Mouse (Mus musculus) MN1 (cell line): Measurements from ENCODE around the gene Gys2.
"Not testable (repeated sequence)": the region's sequence is repeated elsewhere in the genome, so short reads cannot be mapped to it uniquely, and the experiment has no call there.

Experiments used
- DNase-seq: peaks from one replicate; pipeline ENCODE4 v3.0.0-alpha.2; 2016; ENCODE audit warnings: low spot score

The Gys2 gene

DNA sequence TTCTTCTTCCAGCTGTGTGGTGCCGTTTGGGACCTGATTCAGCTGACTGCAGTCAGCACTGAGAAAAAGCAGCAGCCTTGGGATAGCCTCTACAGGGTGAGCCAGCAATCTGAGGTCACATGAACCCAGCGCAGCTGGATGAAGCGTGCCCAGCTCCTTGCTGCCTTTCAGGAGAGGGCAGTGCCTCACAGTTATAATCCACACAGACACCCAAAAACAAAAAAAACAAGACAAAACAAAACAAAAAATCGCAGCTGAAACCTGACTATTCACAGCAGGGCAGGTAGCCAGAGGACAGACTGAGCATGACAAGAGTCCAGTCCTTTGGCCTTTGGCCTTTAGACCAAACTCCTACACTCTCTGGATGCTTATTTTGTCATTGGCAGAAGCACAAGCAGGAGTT lies at the start of gene Gys2:
TSS of gene Gys2 (minus strand) at position 309 of the 403 bp plus-strand sequence.
- no peak for DNase-seq

DNA sequence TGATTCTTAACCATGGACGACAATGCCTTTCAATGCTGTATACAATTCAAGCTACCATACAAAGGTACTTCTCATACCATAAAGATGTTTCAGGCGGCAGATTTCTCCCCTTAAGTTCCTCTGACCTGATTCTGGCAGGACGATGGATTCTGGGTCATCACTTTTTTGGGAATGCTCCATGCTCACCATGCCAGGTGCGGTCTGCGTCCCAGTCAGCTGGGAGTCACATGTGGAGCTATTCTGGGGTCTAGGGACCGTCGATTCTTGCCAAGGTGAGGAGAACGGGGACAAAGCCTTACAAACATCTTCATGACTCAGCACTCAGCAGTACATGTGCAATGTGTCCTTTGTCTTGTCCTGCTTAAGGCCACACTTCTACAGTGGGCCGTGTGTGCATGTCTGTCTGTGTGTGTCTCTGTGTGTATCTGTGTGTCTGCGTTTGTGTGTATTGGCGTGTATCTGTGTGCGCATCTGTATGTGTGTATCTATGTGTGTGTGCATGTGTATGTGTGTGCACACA lies 48.7 kb upstream of the Gys2 start:
- no peak for DNase-seq

DNA sequence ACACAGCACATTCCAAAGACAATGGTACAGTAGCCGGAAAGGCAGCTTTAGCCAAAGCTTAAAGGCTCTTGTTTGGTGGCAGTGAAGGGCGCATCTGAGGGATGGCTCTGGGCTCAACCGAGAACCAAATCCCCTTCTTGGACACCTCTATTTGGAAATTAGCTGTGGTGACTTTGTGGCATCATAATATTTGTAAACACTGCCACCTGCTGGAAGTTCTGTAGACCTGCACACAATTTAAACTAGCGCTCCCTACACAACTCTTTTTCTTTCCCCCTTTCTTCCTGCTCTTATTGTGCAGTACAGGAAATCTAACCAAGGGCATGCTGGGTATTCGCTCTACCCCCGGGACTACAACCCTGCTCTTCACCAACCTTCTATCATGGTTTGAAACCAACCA lies 46.2 kb upstream of the Gys2 start:
- DNase-seq = peak; percentile 59

DNA sequence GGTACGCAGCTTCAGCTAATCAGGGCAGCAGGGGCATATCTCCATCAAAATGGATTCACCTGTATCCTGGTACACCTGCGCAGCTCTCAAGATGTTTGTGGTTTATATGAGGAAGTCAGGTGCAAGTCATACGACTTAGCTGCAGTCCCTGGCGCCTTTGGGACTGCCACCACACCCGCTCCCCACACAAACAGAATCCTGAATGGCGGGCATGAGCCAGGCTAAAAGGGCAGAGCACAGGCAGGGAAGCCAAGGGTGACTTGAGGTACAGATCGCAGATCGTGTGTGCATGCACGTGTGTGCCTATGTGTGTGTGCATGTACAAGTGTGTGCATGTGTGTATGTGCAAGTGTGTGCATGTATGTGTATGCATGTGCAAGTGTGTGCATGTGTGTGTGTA lies 42.5 kb upstream of the Gys2 start:
- DNase-seq = not testable (repeated sequence)

DNA sequence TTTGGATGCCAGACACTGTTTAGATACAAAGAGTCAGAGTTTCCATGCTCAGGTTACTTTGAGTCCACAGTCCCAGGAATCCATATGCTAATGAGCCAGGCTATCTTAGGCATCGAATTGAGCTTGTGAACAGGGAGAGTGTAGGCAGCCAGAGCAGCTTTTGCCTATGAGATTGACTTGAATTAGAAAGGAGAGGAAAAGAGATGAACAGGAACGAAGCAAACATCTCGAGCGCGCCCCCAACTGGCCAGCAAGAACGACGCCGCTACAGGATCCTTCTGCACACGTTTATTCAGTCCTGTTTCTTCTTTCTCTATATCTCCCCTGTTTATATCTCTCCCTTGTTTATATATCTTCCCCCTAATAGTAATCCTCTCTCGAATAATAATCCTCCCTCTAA lies 42.0 kb upstream of the Gys2 start:
- DNase-seq = no peak

DNA sequence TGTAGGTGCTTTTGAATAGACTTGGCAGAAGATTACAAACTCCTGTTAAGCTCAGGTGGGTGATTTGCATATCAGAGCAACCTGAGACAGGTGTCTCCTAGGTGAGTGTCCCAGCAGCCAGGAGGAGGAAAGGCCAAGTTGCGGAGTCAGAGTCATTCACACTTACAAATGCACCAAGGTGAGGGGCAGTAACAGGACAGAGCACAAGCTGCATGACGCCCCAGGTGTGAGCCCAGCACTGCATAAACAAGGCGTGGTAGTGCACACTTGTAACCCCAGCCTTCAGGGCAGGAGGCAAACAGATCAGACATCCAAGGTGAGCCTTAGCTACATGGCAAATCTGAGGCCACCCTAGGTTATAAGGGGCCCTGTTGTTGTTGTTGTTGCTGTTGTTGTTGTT lies 40.0 kb upstream of the Gys2 start:
- DNase-seq = no peak

DNA sequence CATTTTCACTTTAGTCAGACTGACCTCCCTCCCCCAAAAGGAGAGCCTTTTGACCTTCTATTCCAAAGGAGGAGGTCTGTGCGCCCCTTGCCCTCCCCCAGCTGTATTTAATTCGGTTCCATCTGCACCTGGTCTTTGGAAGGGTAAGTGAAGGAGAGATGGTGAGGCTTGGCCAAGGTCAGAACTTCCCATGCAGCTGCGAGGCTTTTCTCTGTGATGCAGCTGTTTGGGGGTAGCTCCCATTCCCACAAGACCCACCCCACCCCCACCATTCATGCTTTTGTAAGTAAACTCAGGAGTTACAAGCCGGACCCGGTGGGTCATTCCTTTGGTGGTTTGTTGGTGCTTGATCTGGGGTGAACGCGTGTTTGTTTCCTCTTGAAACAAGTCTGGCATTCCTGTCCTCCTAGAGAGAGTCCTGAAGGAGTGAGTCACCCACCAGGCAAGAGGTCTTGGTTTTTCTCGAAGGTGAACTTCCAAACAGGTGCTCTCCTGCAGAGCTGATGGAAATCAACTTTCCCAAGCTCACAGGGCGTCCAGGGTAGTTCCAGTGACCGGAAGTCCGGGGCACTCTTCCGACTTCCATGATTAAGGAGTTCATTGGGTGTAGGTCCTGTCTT lies 38.7 kb upstream of the Gys2 start:
- no peak for DNase-seq

DNA sequence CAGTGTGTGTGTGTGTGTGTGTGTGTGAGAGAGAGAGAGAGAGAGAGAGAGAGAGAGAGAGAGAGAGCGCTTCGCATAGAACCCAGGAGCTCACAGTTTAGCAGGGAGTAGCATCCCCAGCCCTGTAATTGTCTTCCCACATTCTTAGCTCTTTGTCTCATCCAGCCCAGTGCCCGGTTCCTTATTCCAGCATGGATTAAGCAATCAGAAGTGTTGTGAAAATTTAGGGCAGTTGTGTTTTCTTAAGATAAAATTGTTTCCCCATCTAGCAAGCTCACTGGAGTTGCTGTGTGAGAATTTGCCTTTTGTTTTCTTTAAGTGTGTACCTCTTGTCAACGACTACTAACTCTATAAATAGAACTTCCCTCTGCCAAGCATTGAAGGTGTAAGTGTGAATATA lies 35.8 kb upstream of the Gys2 start:
- no peak for DNase-seq

DNA sequence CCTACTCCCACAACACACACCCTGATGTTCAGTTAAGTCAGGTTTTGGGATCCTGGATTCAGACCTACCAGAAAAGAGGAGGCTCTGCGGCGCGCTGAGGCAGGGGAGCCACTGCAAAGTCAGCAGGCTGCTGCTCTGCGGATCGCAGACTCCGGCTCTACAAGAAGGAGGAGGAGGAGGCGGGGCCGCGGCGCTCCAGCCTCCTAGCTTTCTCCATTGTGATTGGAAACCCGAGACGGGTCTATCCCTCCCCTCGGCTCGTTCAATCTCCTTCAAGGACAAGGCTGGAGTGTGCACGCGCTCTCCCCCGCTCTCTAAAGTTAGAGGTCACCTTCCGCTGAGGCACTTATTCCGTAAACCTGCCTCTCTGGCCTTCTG lies 34.9 kb upstream of the Gys2 start, which contains the start of gene Ldhb:
TSS of gene Ldhb (minus strand) at position 173 of the 378 bp plus-strand sequence.
- DNase-seq = peak; percentile 54

DNA sequence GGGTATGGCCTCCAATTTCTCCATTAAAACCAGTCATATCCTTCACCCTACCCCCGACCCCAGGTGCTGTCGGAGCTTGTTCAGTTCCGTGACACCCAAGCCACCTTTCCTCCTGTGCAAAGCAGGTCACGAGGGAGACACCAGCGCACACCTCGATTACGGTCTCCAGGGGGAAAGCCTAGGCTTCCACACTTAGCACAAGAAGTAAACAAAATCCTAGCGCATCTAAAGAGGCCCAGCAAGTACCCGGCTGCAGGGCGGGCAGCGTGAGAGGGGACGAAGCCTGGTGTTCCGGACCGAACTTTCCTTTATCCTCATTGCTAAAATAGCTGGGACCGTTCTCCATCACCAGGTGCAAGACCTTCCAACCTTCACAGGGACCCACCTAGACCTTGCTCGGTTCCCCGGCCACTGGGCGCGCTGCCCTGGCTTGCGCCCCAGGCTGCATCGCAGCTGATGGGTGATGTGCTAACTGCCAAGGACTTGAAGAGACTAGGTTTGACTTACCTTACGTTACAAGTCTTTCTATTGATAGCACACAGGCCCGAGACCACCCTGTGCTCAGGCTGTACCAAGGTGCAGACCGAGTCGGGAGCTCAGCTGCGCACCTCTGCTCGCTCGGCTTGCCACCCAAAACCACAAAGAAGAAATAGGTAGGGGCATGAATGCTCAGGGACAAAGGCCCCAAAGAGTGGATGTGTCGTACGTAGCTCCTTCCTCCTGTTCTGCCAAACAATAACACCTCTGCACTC lies 34.3 kb upstream of the Gys2 start:
- no peak for DNase-seq

DNA sequence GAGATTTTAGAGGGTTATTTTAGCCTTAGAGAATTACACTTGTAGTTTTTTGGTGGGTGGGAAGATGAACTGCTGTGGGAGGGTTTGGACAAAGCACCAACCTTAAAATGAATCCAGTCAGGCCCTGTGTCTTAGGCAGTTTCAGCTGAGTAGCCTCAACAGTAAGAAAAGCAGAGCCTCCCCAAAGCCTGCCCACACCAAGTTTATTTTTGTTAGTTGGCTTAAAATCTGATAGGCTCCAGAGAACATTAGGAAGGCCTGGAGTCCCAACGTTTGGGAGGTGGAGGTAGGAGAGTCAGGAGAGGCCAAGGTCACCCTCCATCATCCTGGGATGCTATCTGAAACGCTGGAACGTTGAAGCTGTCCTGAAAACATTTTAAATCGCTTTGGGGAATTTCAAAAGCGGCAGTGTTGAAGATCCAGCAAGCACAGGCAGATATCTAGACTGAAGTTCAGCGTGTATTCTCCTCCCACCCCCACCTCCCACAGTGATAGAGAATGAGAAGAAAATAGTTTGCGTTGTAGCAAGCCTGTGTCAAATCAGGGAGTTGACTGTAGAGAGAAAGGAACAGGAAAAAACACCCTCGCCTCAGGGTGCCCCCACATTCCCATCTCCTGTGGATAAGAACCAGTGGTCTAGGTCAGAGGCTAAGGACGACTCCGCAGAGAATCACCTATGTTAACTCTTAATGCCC lies 33.6 kb upstream of the Gys2 start:
- no peak for DNase-seq

DNA sequence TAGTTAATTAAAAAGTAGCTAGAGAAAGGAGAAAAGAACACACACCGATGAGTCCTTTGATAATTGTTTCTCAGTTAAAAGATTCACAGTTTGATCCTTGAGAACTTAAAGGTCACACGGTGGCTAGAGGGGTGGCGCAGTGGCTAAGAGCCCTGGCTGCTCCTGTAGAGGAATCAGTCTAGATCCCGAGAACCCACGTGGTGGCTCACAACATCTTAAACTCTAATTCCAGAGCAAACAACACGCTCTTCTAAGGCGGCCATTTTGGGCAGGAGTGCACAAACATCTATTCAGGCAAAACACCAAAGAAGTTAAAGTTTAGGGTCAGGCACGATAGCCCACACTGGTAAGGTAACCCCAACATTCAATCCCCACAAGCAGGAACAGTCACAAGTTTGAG lies 30.7 kb upstream of the Gys2 start:
- no peak for DNase-seq

DNA sequence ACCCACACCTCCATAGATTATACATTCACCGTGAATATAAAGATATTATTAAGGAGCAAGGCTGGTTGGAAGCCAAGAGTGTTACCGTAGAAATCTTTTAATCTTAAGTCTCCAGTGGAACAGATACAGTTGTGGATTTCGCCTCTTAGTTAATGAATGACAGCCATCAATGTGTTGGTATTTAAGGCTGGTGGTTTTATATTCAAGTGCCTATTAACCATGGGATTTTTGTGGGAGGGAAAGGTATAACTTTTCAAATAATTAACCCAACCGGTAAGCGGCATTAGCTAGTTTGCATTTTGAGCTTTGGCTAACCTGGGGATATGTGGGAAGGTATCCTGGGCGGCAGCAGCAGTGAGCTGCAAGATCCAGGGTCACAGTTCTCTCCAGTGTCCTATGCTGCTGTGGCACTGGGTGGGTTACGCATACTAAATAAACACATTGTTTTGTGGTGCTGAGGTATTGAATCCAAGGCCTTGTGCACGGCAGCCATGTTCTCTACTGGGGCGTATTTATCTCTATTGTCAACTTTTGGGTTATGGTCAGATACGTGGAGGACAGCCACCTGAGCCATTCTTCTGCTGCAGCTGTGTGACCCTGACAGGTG lies 29.7 kb upstream of the Gys2 start:
- no peak for DNase-seq

DNA sequence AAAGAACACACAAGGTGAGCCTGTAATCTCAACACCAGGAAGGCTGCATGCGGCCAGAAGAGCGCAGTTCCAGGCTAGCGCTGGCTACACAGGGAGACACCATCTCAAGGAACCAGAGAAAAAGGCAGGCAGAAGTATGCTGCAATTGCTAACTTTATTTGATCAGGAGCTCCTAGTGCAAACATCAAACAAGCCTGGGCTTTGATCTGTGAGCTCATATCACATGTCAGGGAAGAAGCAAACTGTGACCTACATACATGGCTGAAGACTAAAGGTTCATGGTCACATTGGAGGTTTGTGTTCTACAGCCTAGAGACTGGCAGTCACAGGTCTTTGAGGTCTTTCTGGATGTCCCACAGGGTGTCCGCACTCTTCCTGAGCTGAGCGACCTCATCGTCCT lies 17.2 kb upstream of the Gys2 start:
- DNase-seq = not testable (repeated sequence)

DNA sequence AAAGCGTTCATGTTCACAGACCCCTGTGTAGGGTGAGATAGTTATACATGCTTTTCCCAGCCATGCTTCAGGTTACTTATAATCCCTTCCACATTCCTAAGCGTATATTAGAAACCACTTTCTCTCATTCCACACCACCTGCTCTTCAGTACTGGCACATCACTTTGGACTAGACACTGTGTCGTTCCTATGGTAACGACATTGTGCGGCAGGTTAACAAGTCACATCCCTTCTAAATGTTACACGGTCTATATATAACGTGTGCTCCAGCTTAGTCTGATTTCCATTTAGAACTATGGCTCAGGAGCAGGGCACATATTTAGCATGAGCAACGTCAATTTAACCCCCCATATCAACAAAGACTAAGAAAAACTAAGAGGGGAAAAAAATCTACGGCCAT lies 14.7 kb upstream of the Gys2 start:
- DNase-seq = no peak

DNA sequence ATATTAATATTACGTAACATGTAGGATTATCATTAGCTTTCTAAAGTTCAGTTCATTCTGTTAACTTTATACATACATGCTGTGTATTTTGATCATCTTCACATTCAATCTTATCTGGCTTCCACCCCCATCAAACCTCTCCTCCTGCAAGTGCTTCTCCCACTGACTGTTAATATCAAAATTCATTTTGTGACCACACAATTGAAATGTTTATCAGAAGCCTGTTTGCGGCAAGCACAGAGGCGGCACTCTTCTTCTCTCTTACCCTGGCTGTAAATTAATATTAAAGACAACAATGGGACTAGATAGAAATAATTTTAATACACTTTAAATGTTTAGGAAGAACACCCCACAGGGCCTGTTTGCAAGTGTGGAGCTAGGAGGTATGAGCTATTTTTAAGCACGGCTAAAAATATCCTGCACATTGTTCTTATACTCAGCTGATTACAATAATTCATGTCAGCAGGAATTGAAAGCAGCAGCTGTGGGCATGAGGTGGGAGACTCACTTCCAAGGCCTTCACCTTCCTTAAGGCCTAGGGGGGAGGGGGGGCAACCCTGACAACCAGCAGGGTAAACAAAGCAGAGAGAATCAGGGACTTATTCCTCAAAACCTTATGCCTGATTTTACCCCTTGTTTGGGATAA lies 12.7 kb upstream of the Gys2 start:
- DNase-seq = no peak

DNA sequence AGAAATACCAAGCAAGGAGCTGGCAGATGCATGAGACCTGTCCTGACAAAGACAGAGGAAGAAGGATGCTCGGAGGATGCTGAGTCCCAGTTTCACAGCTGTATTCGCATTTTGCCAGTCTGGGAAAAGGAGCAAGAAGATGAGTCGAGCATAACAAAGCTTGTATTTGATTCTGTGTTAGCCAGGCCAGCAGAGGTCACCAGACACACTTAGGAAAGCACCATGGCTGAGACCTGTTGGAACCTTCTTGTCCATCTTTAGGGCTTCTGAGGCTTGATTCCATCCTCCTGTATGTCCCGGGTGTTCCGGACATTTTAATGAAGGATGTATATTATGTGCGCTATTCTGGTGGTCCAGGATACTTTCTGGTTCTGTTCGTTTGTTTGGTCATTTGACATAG lies 4.3 kb upstream of the Gys2 start:
- DNase-seq = peak; percentile 6

DNA sequence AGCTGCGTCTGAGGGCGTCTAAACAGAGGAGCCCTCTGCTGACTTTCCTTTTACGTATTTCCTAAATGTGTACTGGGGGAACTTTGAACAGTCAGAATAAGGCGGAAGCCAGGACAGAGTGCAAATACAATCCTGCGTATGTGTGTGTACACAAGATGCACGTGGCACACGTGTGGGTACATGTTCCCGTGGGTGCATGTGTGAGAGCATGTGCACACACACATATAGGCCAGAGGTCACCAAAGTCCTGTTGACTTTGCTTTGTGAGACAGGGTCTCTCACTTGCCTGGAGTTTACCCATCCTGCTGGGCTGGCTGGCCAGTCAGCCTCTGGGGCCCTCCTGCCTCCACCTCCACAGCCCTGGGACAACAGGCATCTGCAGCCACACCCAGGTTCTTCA lies 1.8 kb downstream of the Gys2 start:
- no peak for DNase-seq

DNA sequence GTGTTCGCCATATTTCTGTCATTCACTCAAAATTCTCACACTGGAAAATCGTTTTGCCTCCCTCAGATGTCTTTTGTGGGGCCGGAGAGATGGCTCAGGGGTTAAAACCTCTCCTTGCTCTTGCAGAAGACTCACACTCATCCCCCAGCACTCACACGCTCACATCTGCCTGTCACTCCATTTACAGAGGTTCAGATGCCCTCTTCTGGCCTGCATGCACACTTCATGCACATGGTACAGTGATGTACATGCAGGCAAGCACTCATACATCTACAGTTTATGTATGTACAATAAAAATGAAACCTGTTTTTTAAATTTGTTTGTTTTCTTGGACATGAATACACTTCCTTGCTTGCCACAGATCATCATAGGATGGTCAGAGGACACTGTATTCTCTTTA lies 3.3 kb downstream of the Gys2 start:
- DNase-seq = peak; percentile 40

DNA sequence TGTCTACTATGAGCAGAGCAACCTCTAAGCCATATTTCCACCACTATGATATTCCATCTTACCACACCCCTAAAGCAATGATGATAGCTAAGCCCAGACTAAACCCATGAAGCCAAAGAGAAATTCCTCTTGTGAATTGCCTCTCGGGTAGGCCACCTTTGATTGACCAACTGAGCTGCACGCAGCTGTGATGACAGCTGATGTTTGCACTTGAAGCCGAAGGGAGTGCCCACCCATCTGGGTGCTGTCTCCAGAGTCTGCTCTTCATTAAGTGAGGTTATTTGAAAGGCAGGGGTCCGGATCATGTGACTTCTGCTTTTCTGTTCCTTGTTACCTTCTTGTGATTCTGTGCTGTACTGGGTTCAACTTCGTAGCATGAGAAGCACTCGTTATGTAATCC lies 10.7 kb downstream of the Gys2 start:
- DNase-seq = no peak

DNA sequence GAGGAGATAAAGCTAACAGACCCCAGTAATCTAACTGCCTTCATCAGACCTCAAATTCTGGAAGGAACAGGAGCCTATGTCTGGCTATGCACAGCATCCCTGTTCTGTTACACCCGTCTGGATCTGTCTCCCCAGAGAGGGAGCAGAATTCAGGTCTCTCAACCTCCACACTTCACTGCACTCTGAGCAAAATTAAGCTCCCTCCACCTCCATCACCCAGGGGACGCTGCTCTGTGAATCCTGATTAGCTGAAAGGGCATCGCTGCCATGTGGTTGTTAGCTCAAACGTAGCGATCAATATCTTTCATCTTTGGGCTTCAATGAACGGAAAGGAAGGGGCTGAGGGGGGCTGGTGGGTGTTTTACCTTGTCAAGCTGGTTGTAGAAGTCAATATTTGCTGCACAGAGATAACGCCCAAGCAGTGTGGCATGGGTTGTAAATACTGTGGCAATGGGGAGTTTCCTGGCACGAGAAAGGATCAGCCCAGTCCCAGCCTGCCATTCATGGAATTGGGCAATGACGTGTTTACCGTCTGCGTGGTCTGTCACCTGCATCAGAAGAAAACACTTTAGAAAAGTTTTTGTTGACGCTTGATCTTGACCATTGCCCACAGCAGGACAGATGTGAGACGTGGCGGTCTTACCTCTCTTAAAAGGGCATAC lies 13.8 kb downstream of the Gys2 start:
- DNase-seq = no peak

DNA sequence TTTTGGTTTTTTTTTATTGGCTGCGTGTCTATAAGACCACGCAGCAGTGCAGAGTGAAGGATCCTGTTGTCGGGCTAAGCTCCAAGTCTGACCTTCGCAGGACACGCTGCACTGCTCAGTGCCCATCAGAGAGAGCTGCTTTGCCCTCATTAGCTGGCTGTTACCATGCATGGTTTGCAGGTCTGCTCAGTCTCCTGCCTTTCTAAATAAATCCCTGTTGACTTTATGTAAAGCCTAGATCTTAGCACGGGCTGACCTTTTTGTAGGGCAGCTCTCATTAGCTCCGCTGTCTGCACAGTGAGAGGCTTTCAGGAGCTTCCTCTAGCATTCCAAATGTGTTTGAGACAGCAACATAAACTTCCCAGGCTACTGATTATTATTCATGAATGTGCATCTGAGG lies 14.9 kb downstream of the Gys2 start:
- DNase-seq = peak; percentile 6
